ENCODE assay signal across 25 mouse cellular contexts in the genomic region with DNA sequence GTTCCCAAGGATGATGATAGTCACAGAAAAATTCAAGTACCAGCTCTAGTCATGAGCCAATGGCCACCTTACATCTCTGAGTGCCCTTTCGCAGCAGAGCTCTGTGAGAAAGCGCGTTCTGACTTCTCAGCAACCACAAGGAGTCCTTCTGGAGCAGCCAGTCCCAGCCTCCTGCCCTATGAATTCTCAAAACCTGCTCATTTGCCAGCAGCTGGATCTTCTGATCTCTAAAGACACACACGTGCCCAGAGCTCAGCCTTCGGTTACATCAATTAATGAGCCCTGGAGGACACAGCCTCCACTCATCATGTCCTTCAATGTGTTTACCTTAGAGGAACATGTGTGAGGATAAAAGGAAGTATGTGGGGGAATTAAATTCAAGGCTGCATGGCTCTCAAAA. TPM values are rescaled to one million over a fixed set of nuclear protein-coding genes. Genes with fewer than 3 reads are reported as not detected.
A peak's percentile ranks its signal among the peaks of the same experiment; 100 is the strongest.
DNase-seq lines count a peak whose midpoint lies in the region; ATAC-seq lines count a peak whose summit lies in the region.
"Had no signal": no experiment of that assay in that cellular context is flagged by ENCODE, and none has a peak within 500 bp of the region (broad histone marks: within the 10 kb centered on the region; RNA-seq: fewer than 3 reads in every experiment).

No protein-coding gene starts in this region.

- no peak overlapping the region for H3K27ac ChIP-seq in heart, embryonic 12.5 days (ENCODE audit: poor library complexity, severe bottlenecking)
- H3K27ac ChIP-seq in midbrain, embryonic 11.5 days (ENCODE audit: low read depth, low read length): no peak overlapping the region
- H3K27ac ChIP-seq in midbrain, embryonic 10.5 days (replicated peaks): no peak overlapping the region
- H3K27ac ChIP-seq in midbrain, embryonic 16.5 days (ENCODE audit: low read length): no peak overlapping the region
- H3K27ac ChIP-seq: embryonic facial prominence, embryonic 10.5 days; embryonic facial prominence, embryonic 13.5 days; forebrain, embryonic 12.5 days; heart, adult 2 months; heart, embryonic 10.5 days; hindbrain, embryonic 12.5 days had no signal

- DNase-seq in heart, adult 11 months: peak; percentile 52
- DNase-seq in midbrain, embryonic 11.5 days (ENCODE audit: low spot score, missing footprints): peak; percentile 65
- no peak for DNase-seq in midbrain, embryonic 10.5 days (ENCODE audit: low spot score)
- DNase-seq in thymus, postnatal 4 days: no peak
- DNase-seq: adrenal gland, adult 8-10 months; adrenal gland, postnatal 25 days; B cell, adult 2 months; cerebellum, adult 11-12 months; cerebellum, adult 8-10 months; cerebellum, postnatal 10 days; cerebellum, postnatal 36 days; embryo, embryonic 11 days; forebrain, postnatal 0 days; gastrocnemius, postnatal 25 days; heart, adult 2 months had no signal

- H3K9ac ChIP-seq in heart, embryonic 12.5 days: no peak overlapping the region
- no peak overlapping the region for H3K9ac ChIP-seq in midbrain, embryonic 11.5 days (ENCODE audit: low read length)
- no peak overlapping the region for H3K9ac ChIP-seq in midbrain, embryonic 16.5 days (ENCODE audit: low read depth, low read length)
- H3K9ac ChIP-seq: embryonic facial prominence, embryonic 13.5 days; forebrain, embryonic 12.5 days; forebrain, postnatal 0 days; hindbrain, embryonic 12.5 days had no signal

- H3K27me3 ChIP-seq in heart, embryonic 12.5 days (replicated peaks): no peaks in the 10 kb centered on the region
- H3K27me3 ChIP-seq in midbrain, embryonic 11.5 days (ENCODE audit: control insufficient read depth, insufficient read depth, low read length): no peaks in the 10 kb centered on the region
- H3K27me3 ChIP-seq in midbrain, embryonic 10.5 days (ENCODE audit: low read depth, poor library complexity, severe bottlenecking): no peaks in the 10 kb centered on the region
- H3K27me3 ChIP-seq in midbrain, embryonic 16.5 days (ENCODE audit: control insufficient read depth, insufficient read depth, low read depth, low read length): no peaks in the 10 kb centered on the region
- H3K27me3 ChIP-seq: embryonic facial prominence, embryonic 13.5 days; forebrain, embryonic 12.5 days; hindbrain, embryonic 12.5 days had no signal

- H3K4me3 ChIP-seq in heart, embryonic 12.5 days: no peak overlapping the region
- H3K4me3 ChIP-seq in midbrain, embryonic 11.5 days (ENCODE audit: low read depth, low read length): no peak overlapping the region
- H3K4me3 ChIP-seq in midbrain, embryonic 10.5 days: no peak overlapping the region
- H3K4me3 ChIP-seq in midbrain, embryonic 16.5 days (ENCODE audit: low read depth, low read length): no peak overlapping the region
- H3K4me3 ChIP-seq: embryonic facial prominence, embryonic 10.5 days; embryonic facial prominence, embryonic 13.5 days; erythroblast, embryonic 14.5 days; forebrain, embryonic 12.5 days; heart, adult 2 months; heart, embryonic 10.5 days; hindbrain, embryonic 12.5 days had no signal

- H3K9me3 ChIP-seq in heart, embryonic 12.5 days (replicated peaks): no peaks in the 10 kb centered on the region
- no peaks in the 10 kb centered on the region; the same call in 1 of the 2 replicates for H3K9me3 ChIP-seq in midbrain, embryonic 11.5 days (ENCODE audit: control insufficient read depth, low read length)
- H3K9me3 ChIP-seq in midbrain, embryonic 10.5 days (replicated peaks): no peaks in the 10 kb centered on the region
- no peaks in the 10 kb centered on the region for H3K9me3 ChIP-seq in midbrain, embryonic 16.5 days (replicated peaks; ENCODE audit: control insufficient read depth, low read length, poor library complexity, severe bottlenecking)
- H3K9me3 ChIP-seq: embryonic facial prominence, embryonic 10.5 days; embryonic facial prominence, embryonic 13.5 days; forebrain, embryonic 12.5 days; heart, embryonic 10.5 days; hindbrain, embryonic 12.5 days had no signal

- H3K36me3 ChIP-seq in heart, embryonic 12.5 days: no peaks in the 10 kb centered on the region
- H3K36me3 ChIP-seq in midbrain, embryonic 11.5 days (ENCODE audit: control insufficient read depth, insufficient read depth, low read length): no peaks in the 10 kb centered on the region
- no peaks in the 10 kb centered on the region for H3K36me3 ChIP-seq in midbrain, embryonic 10.5 days
- H3K36me3 ChIP-seq in midbrain, embryonic 16.5 days (ENCODE audit: control insufficient read depth, insufficient read depth, low read length): no peaks in the 10 kb centered on the region
- H3K36me3 ChIP-seq: embryonic facial prominence, embryonic 10.5 days; embryonic facial prominence, embryonic 13.5 days; forebrain, embryonic 12.5 days; heart, embryonic 10.5 days; hindbrain, embryonic 12.5 days had no signal

- no peak overlapping the region for H3K4me2 ChIP-seq in heart, embryonic 12.5 days
- H3K4me2 ChIP-seq in midbrain, embryonic 11.5 days: no peak overlapping the region
- no peak overlapping the region for H3K4me2 ChIP-seq in midbrain, embryonic 16.5 days (ENCODE audit: low read length)
- H3K4me2 ChIP-seq: embryonic facial prominence, embryonic 13.5 days; forebrain, embryonic 12.5 days; hindbrain, embryonic 12.5 days had no signal

- WGBS in heart, embryonic 12.5 days: 82% methylated on average over 5 of the region's 5 CpGs
- 84% methylated on average over 5 of the region's 5 CpGs for WGBS in midbrain, embryonic 11.5 days
- WGBS in midbrain, embryonic 10.5 days: 86% methylated on average over 5 of the region's 5 CpGs
- WGBS in midbrain, embryonic 16.5 days: 58% methylated on average over 5 of the region's 5 CpGs

- peaks cover 17% of the 10 kb centered on the region for H3K4me1 ChIP-seq in heart, embryonic 12.5 days (replicated peaks)
- H3K4me1 ChIP-seq in midbrain, embryonic 11.5 days (ENCODE audit: control insufficient read depth, insufficient read depth, low read length): peaks cover 8% of the 10 kb centered on the region
- H3K4me1 ChIP-seq in midbrain, embryonic 10.5 days: peaks cover 16% of the 10 kb centered on the region
- H3K4me1 ChIP-seq in midbrain, embryonic 16.5 days (ENCODE audit: control insufficient read depth, insufficient read depth, low read length): peaks cover 4% of the 10 kb centered on the region; the same call in 1 of the 2 replicates

- ATAC-seq in heart, embryonic 12.5 days (ENCODE audit: insufficient number of reproducible peaks, low FRiP score): no peak
- no peak for ATAC-seq in midbrain, embryonic 11.5 days (ENCODE audit: low FRiP score)
- peak; percentile 11 for ATAC-seq in activated CD4-positive, CD25-positive, alpha-beta regulatory T cell, adult 4 months
- 0 out of 2 replicates have a peak, but pooled peaks have one; percentile 9 for ATAC-seq in midbrain, embryonic 16.5 days
- ATAC-seq: forebrain, postnatal 0 days; hindbrain, embryonic 16.5 days had no signal

RNA-seq across cellular contexts. Expression of gene Ankrd50, which starts 53.2 kb away (rescaled TPM):
- polyA plus RNA-seq in heart, embryonic 12.5 days (2016; fragmentation: Nextera tagmentation; extraction: Ambion mirVana): 27.3 and 32.4 TPM in 2 replicates
- 28.6 and 31.8 TPM in 2 replicates for polyA plus RNA-seq in midbrain, embryonic 11.5 days (2014; fragmentation: Nextera tagmentation; extraction: Ambion mirVana)
- 19.8 and 26.1 TPM in 2 replicates for polyA plus RNA-seq in midbrain, embryonic 10.5 days (2016; fragmentation: Nextera tagmentation; extraction: Ambion mirVana)
- 1 to 10 TPM; 6.4 to 7.2 TPM for polyA plus RNA-seq in activated CD4-positive, CD25-positive, alpha-beta regulatory T cell, adult 4 months (2017; shearing (Covaris generic))
- 21.4 and 23.1 TPM in 2 replicates for polyA plus RNA-seq in midbrain, embryonic 16.5 days (2015; fragmentation: Nextera tagmentation; extraction: Ambion mirVana)

Comparison
In these comparisons a context has a peak if more than half of its experiments do, and no peak if none do; other contexts are left out.
1. DNase-seq: peak in heart, adult 11 months (single experiment) and midbrain, embryonic 11.5 days (single experiment); none in midbrain, embryonic 10.5 days (single experiment) and thymus, postnatal 4 days (single experiment).
2. ATAC-seq: peak in activated CD4-positive, CD25-positive, alpha-beta regulatory T cell, adult 4 months (single experiment) and midbrain, embryonic 16.5 days (single experiment); none in heart, embryonic 12.5 days (single experiment) and midbrain, embryonic 11.5 days (single experiment).